Mouse (Mus musculus): ENCODE results near the gene Olfr568. TPM values are rescaled to one million over a fixed set of nuclear protein-coding genes. Genes with fewer than 3 reads are reported as not detected.

Gene Olfr568
- not detected in 2 replicates for polyA plus RNA-seq (2012; rRNA removed)

DNA sequence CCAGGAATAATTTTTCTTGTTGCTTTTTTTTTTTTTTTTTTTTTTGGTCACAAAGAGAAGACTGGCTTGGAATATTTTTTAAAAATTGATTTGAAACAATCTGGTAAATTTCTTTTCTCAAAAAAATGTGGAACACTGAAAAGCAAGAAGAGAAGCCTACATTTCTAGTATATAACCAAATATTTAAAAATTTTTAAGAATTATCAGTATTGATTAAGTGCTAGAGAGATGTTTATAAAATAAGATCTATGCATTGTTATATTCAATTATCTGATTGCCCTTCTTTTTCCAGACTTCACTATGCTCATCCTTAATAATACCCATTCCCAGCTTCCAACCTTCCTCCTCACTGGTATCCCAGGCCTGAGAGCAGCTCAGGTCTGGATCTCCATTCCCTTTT, at the start of gene Olfr568:
Gene Olfr568 (plus strand): TSS at position 301 of the 400 bp plus-strand sequence.

DNA sequence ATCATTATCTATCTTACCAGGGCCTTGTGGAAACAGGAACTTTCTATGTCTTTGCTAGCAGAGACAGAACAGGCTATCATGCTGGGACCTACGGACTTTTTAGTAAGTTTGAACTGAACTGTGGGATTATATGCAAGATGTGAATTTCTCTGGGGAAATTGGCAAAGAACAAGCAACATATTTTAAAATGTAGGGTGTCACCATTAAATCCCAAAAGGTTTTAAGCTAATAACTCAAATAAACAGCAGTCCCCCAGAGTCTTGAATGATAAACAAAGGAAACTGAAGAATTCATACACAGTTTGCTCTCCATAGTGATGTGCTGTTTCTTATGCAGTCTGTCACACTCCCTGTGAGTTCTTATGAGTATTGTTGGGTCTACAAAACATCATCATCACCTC, 18.3 kb upstream of the Olfr568 start, which contains the start of gene Olfr566:
Gene Olfr566 (minus strand): TSS at position 101 of the 400 bp plus-strand sequence.

DNA sequence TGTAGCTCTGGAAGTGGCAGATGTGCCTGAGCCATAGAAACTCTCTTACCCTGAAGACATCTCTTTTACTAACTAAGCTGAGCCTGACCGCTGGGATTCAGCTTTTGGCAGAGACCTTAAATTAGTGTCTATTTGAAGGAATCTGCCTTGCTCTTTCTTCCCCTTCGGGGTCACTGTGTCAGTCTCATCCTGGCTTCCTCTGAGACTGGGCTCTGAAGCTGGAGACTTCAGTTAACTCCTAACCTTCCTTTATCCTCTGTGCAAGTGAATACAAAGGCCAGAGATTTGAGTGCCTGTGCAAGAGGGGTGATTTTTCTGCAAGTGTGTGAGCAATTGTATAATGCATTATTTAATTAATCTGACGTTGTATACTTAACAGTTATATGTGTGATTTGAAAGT, 13.9 kb downstream of the Olfr568 start, which contains the start of gene Olfr569:
Gene Olfr569 (minus strand): TSS at position 101 of the 400 bp plus-strand sequence.

DNA sequence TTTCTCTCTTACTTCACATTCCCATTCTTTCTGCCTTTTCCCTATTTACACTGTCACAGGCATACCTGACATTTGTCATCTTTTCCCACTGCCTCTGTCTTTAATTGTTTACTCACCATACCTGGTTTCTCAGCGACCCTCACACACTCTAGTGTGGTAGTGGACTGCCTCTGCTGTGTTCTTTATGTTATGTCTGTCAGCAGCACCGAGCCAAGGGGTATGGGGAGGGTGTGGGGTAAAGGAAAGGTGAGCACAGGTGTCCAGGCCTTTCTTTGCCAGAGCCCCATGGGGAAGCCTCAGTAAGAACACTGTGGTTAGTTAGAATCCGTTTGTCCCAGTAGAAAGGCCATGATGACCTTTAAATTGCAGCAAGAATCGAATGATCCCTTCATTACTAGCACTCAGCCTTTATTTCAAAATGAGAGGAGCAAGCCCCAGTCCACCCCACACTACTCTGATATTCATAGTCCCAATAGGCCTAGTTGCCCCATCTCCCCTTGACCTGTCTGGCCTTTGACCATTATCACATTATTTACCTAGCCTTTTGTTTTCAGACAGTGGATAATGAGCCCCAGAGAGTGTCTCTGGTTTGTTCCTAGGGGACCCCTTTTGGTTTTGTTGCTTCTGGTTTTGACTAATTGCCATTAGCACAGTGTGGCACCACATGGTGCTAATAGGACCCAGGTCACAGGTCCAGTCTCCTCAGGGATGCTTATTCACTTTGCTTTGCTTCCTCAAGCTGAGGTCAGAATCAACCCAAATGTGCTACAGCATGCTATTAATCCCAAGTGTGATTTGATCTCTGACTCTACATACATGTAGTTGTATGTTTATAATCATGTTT, 40.3 kb downstream of the Olfr568 start, which contains the start of gene Olfr571:
Gene Olfr571 (minus strand): TSS at position 505 of the 844 bp plus-strand sequence.

DNA sequence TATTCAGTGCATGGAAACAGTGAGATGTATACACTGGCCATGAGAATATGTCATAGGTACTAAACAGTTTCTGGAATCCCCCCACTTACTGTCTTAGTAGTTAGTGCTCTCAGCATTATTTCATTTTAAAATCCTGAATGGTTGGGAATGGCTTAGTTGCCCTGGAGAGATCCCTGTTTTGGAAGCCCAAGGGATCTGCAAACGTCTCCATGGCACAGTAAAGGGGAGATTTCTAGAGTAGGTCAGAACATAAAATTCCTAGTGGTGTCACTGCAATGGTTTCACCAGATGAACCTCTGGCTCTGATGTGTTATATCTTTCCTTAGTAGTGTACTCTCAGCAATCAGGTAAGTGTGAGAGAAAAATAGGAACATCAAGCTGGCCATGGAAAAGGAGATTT, 47.2 kb downstream of the Olfr568 start, which contains the start of gene Olfr572:
Gene Olfr572 (plus strand): TSS at position 301 of the 400 bp plus-strand sequence.

Other genes with a start within 250 kb of the Olfr568 start
- not detected in 2 replicates for gene Olfr554, start 238.7 kb upstream of the Olfr568 start, polyA plus RNA-seq (2012; rRNA removed)
- gene Olfr555, start 218.3 kb upstream of the Olfr568 start, polyA plus RNA-seq (2012; rRNA removed) = not detected in 2 replicates
- gene Olfr556, start 212.2 kb upstream of the Olfr568 start, polyA plus RNA-seq (2012; rRNA removed) = not detected in 2 replicates
- gene Trim68, start 189.8 kb upstream of the Olfr568 start, polyA plus RNA-seq (2012; rRNA removed) = 14.6 and 19.4 TPM in 2 replicates
- gene Olfr557, start 181.2 kb upstream of the Olfr568 start, polyA plus RNA-seq (2012; rRNA removed) = not detected in 2 replicates
- 3.2 and 3.3 TPM in 2 replicates for gene Olfr558, start 174.9 kb upstream of the Olfr568 start, polyA plus RNA-seq (2012; rRNA removed)
- not detected in 2 replicates for gene Olfr33, start 158.1 kb upstream of the Olfr568 start, polyA plus RNA-seq (2012; rRNA removed)
- not detected in 2 replicates for gene Olfr559, start 149.6 kb upstream of the Olfr568 start, polyA plus RNA-seq (2012; rRNA removed)
- not detected in 2 replicates for gene Olfr560, start 117.8 kb upstream of the Olfr568 start, polyA plus RNA-seq (2012; rRNA removed)
- gene Olfr78, start 117.7 kb upstream of the Olfr568 start, polyA plus RNA-seq (2012; rRNA removed) = 2.1 and 3.6 TPM in 2 replicates
- gene Olfr561, start 105.9 kb upstream of the Olfr568 start, polyA plus RNA-seq (2012; rRNA removed) = not detected in 2 replicates
- not detected in 2 replicates for gene Olfr564, start 73.6 kb upstream of the Olfr568 start, polyA plus RNA-seq (2012; rRNA removed)
- not detected in 2 replicates for gene Olfr566, start 18.4 kb upstream of the Olfr568 start, polyA plus RNA-seq (2012; rRNA removed)
- not detected in 2 replicates for gene Olfr569, start 13.8 kb downstream of the Olfr568 start, polyA plus RNA-seq (2012; rRNA removed)
- gene Olfr570, start 17.5 kb downstream of the Olfr568 start, polyA plus RNA-seq (2012; rRNA removed) = not detected in 2 replicates
- not detected in 2 replicates for gene Olfr571, start 40.4 kb downstream of the Olfr568 start, polyA plus RNA-seq (2012; rRNA removed)
- gene Olfr572, start 47.3 kb downstream of the Olfr568 start, polyA plus RNA-seq (2012; rRNA removed) = not detected in 2 replicates
- not detected in 2 replicates for gene Olfr573-ps1, start 65.5 kb downstream of the Olfr568 start, polyA plus RNA-seq (2012; rRNA removed)
- not detected in 2 replicates for gene Olfr574, start 71.3 kb downstream of the Olfr568 start, polyA plus RNA-seq (2012; rRNA removed)
- gene Olfr575, start 81.7 kb downstream of the Olfr568 start, polyA plus RNA-seq (2012; rRNA removed) = not detected in 2 replicates
- gene Olfr576, start 85.5 kb downstream of the Olfr568 start, polyA plus RNA-seq (2012; rRNA removed) = not detected in 2 replicates
- not detected in 2 replicates for gene Olfr577, start 98.8 kb downstream of the Olfr568 start, polyA plus RNA-seq (2012; rRNA removed)
- gene Olfr578, start 112.2 kb downstream of the Olfr568 start, polyA plus RNA-seq (2012; rRNA removed) = not detected in 2 replicates
- not detected in 2 replicates for gene Olfr582, start 160.9 kb downstream of the Olfr568 start, polyA plus RNA-seq (2012; rRNA removed)
- not detected in 2 replicates for gene Olfr583, start 174.2 kb downstream of the Olfr568 start, polyA plus RNA-seq (2012; rRNA removed)
- gene Olfr584, start 204.8 kb downstream of the Olfr568 start, polyA plus RNA-seq (2012; rRNA removed) = not detected in 2 replicates
- not detected in 2 replicates for gene Olfr585, start 220.6 kb downstream of the Olfr568 start, polyA plus RNA-seq (2012; rRNA removed)
- gene Olfr586, start 248.5 kb downstream of the Olfr568 start, polyA plus RNA-seq (2012; rRNA removed) = not detected in 2 replicates

Measured in ovary, adult 2 months (tissue).